Mouse (Mus musculus) cerebellum, adult 9-11 months (tissue): ENCODE measurements around the gene Dusp21.
A peak's percentile ranks its signal among the peaks of the same experiment; 100 is the strongest.

Experiments
- DNase-seq: peaks from one replicate; pipeline ENCODE4 v3.0.0; 2022

The Dusp21 gene

GRCm38 (mm10) chrX:18145557-18145956 is at the start of gene Dusp21:
TSS of gene Dusp21 (plus strand) at chrX:18145857.
- DNase-seq = no peak

DNA sequence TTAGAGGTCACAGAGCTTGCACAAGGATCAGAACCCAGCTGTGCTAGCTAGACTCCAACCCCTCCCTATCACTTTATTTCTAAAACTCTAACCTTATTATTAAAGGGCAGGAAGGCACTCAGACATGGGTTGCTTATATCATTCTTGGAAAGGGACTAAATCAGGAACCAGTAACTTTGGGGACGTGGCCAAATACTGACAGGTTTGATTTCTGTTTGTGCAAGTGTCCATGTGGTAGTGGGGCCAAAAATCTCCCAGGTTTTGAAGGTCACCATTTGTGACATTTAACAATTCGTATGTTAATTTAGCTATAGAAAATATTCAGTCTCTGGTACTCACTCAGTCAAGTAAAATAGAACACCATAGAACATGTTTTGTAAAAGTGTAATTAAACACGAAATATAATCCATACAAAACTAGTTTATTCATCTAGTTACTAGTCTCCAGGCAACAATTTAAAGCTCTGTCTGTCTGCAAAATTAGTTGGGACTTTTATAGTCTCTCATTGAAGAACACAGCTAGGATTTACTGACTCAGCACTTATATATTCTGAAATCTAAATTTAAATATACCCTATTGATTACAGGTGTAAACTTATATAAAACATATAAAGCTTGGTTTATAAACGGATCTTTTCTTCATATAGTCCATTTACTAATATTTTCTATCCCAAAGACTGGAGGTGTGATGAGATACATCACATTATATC is 15.2 kb downstream of the Dusp21 start:
- no peak for DNase-seq

DNA sequence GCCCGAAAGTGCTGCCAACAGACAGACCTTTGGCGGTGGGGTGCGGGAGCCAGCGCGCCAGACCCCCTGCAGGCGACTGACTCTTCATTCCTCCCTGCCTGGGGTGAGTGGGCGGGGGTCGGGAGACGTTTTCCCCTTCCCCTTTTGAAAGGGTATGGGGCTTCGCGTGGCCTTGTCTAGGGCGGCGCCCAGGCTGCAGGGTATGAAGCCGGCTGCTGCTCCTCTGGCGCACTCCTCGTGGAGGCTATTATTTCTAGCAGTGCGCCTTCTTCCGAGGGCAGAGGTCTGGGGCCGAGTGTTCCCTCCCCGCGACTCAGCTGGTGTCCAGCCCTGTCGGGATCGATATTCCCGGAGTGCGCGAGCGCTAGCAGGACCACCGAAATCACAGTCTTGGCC is 16.1 kb downstream of the Dusp21 start:
- DNase-seq = no peak

DNA sequence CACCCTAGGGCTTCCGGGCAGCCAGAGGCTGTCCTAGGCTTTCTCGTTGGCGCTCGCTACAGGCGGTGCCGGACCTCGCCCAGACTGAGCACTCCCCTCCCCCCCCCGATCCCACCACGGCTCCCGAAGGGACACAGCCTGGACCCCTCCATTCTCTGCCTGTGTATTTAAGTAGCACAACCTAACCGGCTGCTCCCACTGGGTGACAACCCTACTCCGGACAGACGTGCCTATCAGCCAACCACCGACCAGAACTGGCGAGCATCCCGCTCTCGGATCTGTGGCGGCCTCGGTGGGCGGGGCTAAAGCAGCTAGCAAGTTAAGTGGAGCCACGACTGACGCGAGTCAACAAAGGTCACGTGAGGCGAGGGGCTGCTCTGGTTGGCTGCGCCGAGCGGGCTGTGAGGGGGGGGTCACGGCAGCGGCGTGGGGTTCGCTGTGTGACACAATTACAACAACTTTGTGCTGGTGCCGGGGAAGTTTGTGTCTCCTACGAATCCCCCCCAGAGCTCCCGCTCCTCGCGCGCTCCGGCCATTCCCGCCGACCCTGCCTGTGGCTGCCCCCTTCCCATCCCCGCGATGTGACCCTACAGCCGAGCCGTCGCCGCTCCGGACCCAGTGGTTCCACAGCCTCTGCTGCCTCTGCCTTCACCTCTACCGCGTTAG is 16.7 kb downstream of the Dusp21 start, which contains the start of gene Kdm6a:
Kdm6a (plus strand) TSS at position 384 of the 666 bp plus-strand sequence.
- peak; percentile 99 for DNase-seq

DNA sequence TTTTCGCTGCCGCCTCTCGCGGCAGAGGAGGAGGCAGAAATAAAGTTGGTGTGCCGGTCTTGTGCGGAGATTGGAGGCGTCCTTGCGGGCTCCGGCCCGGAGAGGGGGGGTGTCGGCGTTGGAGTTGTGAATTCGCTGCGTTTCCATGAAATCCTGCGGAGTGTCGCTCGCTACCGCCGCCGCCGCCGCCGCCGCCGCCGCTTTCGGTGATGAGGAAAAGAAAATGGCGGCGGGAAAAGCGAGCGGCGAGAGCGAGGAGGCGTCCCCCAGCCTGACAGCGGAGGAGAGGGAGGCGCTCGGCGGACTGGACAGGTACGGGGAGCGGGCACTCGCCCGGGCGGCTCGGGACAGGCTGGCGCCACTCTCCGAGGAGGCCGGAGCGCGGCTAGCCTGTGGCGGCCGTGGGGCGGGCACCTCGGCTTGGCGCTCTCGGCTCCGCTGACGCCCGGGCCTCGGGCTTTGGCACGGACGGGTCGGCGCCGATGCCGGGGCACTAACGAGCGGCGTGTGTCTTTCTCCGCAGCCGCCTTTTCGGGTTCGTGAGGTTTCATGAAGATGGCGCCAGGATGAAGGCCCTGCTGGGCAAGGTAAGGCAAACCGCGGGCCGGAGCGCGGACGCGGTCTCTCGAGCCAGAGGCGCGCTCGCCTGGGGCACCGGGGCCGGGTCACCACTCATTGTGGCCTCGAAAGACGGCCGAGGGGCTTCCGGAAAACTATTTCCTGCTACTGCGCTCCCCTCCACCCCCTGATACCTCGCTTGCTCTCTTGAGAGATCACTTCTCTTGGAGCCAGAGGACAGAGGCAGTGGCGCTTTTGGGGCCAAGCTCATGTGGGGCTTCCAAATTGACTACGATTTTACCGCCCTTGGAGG is 17.4 kb downstream of the Dusp21 start:
- peak; percentile 69 for DNase-seq

DNA sequence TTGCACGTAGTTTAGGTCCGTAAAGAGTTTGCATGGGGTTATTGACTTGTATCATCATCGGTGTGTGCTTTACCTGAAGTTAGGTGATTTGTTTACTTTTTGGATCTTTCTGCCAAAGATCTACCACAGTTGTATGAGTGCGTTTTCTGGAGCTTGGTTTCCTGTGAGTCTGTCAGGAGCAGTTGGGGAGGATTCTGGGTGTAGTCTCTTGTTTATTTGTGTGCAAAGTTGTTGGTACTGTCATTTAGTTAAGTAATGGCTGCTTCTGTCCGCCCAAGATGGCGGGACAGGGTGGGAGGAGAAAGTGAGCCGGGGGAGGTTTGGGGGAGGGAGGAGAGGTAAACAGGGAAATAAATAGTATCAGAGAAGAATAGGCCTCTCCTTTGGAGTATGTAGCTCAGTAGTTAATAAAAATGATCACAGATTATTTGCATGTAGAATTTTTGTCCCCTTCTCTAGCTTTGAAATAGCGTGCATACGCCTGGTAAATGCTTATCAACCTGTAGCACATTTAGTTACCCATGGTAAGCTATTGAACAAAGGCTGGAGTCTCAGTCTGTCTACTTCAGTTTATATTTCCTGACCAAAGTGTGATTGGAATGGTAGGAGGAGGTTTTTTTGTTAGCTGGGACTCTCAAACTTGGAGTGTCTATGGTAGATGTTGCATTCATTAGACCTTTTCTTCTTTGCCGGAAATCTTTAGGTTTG is 18.4 kb downstream of the Dusp21 start:
- DNase-seq = no peak

- DNase-seq = no peak
Observed at GRCm38 (mm10) chrX:18165121-18165520, 19.5 kb downstream of the Dusp21 start.

DNA sequence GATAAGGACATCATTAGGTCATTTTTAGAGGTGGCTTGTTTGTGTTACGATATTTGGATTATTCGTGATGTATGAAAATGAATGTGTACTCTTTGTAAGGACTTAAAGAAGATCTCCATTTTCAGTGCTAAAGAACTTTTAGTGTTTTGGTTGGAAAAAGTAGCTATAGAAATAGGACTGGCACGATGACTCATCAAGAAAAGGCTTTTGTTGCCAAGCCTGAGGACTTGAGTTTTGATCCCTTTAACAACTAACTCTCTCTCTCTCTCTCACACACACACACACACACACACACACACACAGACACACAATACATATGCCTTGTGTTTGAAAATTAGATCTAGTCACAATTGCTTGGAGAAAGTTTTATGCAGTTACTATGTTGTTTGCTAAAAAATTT is 21.3 kb downstream of the Dusp21 start:
- DNase-seq = no peak

DNA sequence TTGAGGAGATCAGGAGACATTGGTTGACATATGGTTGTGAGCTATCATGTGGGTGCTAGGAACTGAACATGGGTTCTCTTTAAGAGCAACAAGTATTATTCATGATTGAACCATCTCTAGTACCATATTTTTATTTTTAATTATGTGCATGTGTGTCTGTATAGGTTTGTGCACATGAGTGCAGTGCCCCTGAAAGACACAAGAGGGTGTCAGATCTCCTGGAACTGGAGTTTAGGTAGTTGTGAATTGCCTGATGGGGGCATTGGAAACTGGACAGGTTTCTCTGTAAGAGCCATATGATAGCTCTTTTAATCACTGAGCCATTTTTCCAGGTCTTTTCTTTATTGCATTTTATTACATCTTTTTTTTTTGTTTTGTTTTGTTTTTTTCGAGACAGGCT is 23.3 kb downstream of the Dusp21 start:
- no peak for DNase-seq

DNA sequence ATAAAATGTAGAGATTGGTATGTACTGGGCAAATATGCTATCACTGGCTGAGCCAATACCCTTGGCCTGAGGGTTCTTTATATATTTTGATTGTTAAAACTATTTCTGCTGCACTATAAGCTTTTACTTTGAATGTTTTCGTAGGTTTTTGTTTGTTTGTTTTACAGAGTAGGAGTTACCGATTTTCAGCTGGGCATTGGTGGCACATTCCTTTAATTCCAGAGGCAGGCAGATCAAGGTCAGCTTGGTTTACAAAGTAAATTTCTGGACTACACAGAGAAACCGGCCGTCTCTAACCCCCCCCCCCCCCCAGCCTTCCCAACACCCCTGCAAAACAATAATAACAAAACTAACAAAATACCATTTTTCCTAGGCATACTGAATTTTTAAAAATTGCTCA is 29.2 kb downstream of the Dusp21 start:
- DNase-seq = no peak

DNA sequence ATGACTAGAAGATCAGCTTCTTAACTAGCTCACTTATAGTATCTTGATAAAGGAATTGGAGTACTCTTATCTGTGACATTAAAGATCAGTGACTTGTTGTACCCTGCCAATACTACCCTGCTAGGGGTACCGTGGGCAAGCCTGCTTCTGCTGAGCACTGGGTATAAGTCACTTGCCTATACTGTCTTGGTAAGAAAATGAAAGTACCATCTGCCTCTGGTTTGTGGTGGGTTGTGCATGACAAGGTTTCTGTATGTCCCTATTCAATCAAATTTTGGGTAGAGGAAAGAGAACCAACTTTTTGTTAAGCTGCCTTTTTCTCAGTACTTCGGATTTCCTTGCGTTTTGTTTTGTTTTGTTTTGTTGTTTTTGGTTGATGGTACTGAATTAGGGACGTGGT is 32.1 kb downstream of the Dusp21 start:
- DNase-seq = no peak

DNA sequence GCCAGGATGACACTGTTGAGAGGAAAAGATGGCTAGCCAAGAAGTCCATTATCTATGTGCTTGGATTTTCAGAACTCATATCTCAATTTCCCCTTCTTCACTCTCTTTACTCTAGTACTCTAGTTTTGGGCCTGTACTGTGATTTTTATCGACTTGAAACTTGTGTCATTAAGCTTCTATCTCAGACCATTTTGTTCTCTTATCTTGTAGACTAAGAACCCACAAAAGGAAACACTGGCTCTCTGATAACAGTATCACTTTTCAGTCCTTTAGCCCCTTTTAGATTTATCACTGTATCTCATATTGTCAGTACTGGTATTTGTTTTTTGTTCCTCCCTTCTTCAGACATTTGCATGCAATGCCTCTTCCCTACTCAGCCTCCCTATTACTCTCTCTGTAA is 33.8 kb downstream of the Dusp21 start:
- no peak for DNase-seq

DNA sequence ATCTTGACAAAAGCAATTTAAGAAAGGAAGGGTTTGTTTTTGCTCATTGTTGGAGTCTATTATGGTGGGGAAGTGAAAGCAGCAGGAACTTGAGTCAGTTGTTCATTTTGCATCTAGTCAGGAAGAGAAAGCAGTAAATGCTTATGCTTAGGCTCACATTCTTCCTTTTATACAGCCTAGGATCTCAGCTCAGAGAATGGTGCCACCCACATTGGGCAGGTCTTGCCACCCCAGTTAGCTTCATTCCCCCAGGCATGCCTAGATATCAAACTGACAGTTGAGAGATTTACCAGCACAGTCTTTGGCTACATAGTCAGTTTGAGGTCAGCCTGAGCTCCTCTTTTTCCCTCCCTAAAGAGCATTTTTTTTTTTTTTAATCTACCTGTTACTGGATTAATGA is 41.5 kb downstream of the Dusp21 start:
- DNase-seq = no peak

DNA sequence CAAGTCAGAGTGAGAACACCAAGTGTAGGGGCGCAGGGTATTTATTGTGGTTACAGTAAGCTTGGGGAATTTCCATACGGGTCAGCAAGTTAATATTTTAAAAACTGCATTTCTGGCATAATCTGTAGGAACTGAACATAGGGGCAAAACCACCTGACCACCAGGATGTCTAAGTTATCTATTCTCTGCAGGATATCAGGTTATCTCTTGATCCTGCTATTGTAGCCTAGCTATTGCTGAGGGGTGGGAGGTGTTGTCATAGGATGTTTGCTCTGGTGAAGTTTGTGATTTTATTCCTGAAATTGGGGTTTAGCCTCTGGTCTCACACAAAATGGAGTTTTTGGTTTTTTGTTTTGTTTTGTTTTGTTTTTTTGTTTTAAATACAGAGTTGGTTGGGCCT is 42.6 kb downstream of the Dusp21 start:
- DNase-seq = no peak
